Mouse (Mus musculus) subcutaneous adipose tissue, adult 2 months (tissue): Measurements from ENCODE around the gene Zfp944. TPM values are rescaled to one million over a fixed set of nuclear protein-coding genes. Genes with fewer than 3 reads are reported as not detected.

ENCODE experiments used
- polyA plus RNA-seq: library from polyadenylated mRNA; depleted of rRNA; stranded (reverse); fragments of >200 nt; gene quantifications from 2 replicates; pipeline ENCODE4 v1.2.3, GENCODE M21; 2012; ENCODE audit warnings: low replicate concordance; rRNA removed

The Zfp944 gene
- 1.9 and 2.9 TPM in 2 replicates for polyA plus RNA-seq

GRCm38 (mm10) chr17:22361101-22361781, at the start of gene Zfp944, which contains the start of gene Zfp758:
Gene Zfp944 (minus strand): TSS chr17:22361400.
Gene Zfp758 (plus strand): TSS chr17:22361453.

GRCm38 (mm10) chr17:22314730-22315226, 46.4 kb downstream of the Zfp944 start, which contains the start of gene CT030661.1:
Gene CT030661.1 (minus strand): TSS chr17:22314837.

Other genes with a start within 250 kb of the Zfp944 start
- gene Zfp947, start 195.2 kb downstream of the Zfp944 start, polyA plus RNA-seq: 0.19 and 0.55 TPM in 2 replicates
- 0.37 and 0.50 TPM in 2 replicates for gene Zfp994, start 135.8 kb downstream of the Zfp944 start, polyA plus RNA-seq
- gene CT030661.1, start 46.6 kb downstream of the Zfp944 start, polyA plus RNA-seq: 0.77 and 1.3 TPM in 2 replicates
- 0.66 and 0.67 TPM in 2 replicates for gene Zfp758, start 53 bp upstream of the Zfp944 start, polyA plus RNA-seq
- 2.3 and 3.5 TPM in 2 replicates for gene Zfp946, start 62.8 kb upstream of the Zfp944 start, polyA plus RNA-seq
- gene Vmn2r111, start 212.1 kb upstream of the Zfp944 start, polyA plus RNA-seq: not detected in 2 replicates
- gene Vmn2r112, start 239.6 kb upstream of the Zfp944 start, polyA plus RNA-seq: not detected in 2 replicates